Mouse (Mus musculus) monocyte, adult 59 days (primary cell): ENCODE results near the gene Cpa1. TPM values are rescaled to one million over a fixed set of nuclear protein-coding genes. Genes with fewer than 3 reads are reported as not detected.

Source experiments
- total RNA-seq, 2 experiments: library from RNA; stranded (reverse); gene quantifications; one replicate each; pipeline ENCODE4 v1.2.4; 2023

Cpa1 gene
- total RNA-seq = under 1 TPM in 1 of 2 experiments, not detected in 1; 0.76 TPM

GRCm38 (mm10) chr6:30638674-30639268 is at the start of gene Cpa1:
Gene Cpa1, plus strand, starts transcription at chr6:30639218.

DNA sequence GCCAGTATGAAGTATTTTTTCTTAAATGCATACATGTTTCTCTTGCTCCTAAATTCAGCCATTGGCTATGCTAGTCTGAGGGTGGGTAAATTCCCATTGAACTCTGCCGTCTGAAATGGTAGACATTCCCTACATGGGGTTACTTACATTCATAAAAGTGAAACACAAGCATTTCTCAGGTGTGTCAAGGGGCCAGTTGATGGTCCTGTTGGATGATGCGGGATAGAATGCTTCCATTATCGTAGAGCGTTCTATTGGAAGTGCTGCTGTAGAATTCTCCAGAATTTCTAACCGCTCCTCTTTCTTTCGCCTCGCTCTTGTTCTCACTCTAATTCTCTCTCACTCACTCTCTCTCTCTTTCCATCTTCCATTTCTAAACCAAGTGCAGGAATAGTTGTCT is 28.3 kb upstream of the Cpa1 start, which contains the start of gene Cpa5:
Gene Cpa5 (plus strand): TSS at position 301 of the 400 bp plus-strand sequence.

DNA sequence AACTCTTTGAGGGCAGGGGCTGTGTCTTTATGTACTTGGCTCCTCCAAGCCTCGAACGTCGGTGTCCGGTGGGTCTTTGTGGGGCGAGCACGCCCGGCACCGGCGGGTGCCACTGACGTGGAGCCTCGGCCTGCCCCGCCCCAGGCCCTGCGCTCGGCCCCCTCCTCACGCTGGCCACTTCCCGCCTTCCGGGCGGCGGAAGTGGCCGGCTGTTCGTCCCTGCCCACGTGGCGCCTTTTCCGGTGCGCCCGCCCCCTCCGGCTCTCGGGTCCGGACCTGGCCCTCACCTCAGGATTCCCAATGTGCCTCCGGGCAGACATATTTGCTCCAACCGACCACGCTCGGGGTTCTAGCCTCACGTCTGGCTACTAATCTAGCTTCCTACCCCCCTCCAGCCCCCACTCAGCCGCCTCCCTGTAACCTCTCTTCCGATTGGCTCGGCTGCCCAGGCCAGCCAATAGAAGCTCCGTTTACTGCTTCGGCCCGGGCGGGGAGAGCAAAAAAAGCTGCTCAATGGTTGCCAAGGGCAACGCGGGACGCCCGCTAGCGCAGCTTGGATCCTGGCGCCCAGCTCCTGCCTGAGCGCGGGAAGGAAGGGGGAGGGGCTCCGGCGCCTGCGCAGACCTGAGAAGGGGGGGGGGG is 54.5 kb downstream of the Cpa1 start, which contains the start of gene Cep41:
Gene Cep41 (minus strand): TSS at position 400 of the 642 bp plus-strand sequence.

Other genes with a start within 250 kb of the Cpa1 start
- gene Zc3hc1, start 248.2 kb upstream of the Cpa1 start, total RNA-seq = 10 to 100 TPM; 17.8 to 21.7 TPM
- gene Klhdc10, start 237.3 kb upstream of the Cpa1 start, total RNA-seq = 10 to 100 TPM; 26.6 to 28.4 TPM
- 10 to 100 TPM; 17.0 to 23.5 TPM for gene Tmem209, start 129.4 kb upstream of the Cpa1 start, total RNA-seq
- under 1 TPM in 1 of 2 experiments, not detected in 1; 0.46 TPM for gene Ssmem1, start 129.4 kb upstream of the Cpa1 start, total RNA-seq
- under 1 TPM in 1 of 2 experiments, not detected in 1; 0.85 TPM for gene Cpa2, start 97.6 kb upstream of the Cpa1 start, total RNA-seq
- gene Cpa4, start 70.8 kb upstream of the Cpa1 start, total RNA-seq = not detected
- gene Cpa5, start 28.2 kb upstream of the Cpa1 start, total RNA-seq = not detected
- gene Cep41, start 54.5 kb downstream of the Cpa1 start, total RNA-seq = 1 to 10 TPM; 1.4 to 2.9 TPM
- gene Mest, start 84.3 kb downstream of the Cpa1 start, total RNA-seq = not detected